Mouse (Mus musculus): ENCODE measurements around the gene Mvb12a. TPM values are rescaled to one million over a fixed set of nuclear protein-coding genes. Genes with fewer than 3 reads are reported as not detected.

Gene Mvb12a
- polyA plus RNA-seq, 1 experiment from 2014 or later: 61.6 TPM

- no peaks in the 10 kb centered on the region for H3K9me3 ChIP-seq
- H3K4me1 ChIP-seq: peaks cover 33% of the 10 kb centered on the region
- peak overlapping the region; percentile 74 for H3K4me2 ChIP-seq
- WGBS: under 1% methylated on average over 51 of the region's 51 CpGs
- peak overlapping the region; percentile 51 for H3K9ac ChIP-seq
- peak; percentile 87 for ATAC-seq (replicated peaks)
- peak overlapping the region; percentile 88 for H3K27ac ChIP-seq
- peak overlapping the region; percentile 70 for H3K4me3 ChIP-seq
- no peaks in the 10 kb centered on the region for H3K36me3 ChIP-seq (replicated peaks)
- 0 out of 2 replicates have a peak, but pooled peaks cover 3% of the 10 kb centered on the region for H3K27me3 ChIP-seq (replicated peaks)
These were observed 26.9 kb downstream of the Mvb12a start for GRCm38 (mm10) chr8:71569366-71570290.

GRCm38 (mm10) chr8:71570291-71570954, 27.7 kb downstream of the Mvb12a start:
- WGBS: under 1% methylated on average over 41 of the region's 41 CpGs
- Histone ChIP-seq H3K27ac (peak overlapping the region; percentile 88), H3K36me3 (replicated peaks) (no peaks in the 10 kb centered on the region), H3K4me3 (peak overlapping the region; percentile 70), H3K9me3 (no peaks in the 10 kb centered on the region), H3K4me1 (peaks cover 33% of the 10 kb centered on the region), H3K4me2 (peak overlapping the region; percentile 74), H3K27me3 (replicated peaks) (no peaks in the 10 kb centered on the region), H3K9ac (peak overlapping the region; percentile 64)
- ATAC-seq (replicated peaks): peak; percentile 91

- WGBS: 82% methylated on average over 2 of the region's 2 CpGs
- Histone ChIP-seq H3K4me3 (0 out of 2 replicates have a peak overlapping the region, but pooled peaks have one; percentile 70), H3K27ac (peak overlapping the region; percentile 68), H3K4me2 (peak overlapping the region; percentile 74; the same call in 1 of the 2 replicates), H3K9ac (no peak overlapping the region), H3K27me3 (replicated peaks) (no peaks in the 10 kb centered on the region), H3K36me3 (replicated peaks) (no peaks in the 10 kb centered on the region), H3K4me1 (peaks cover 33% of the 10 kb centered on the region), H3K9me3 (no peaks in the 10 kb centered on the region)
- no peak for ATAC-seq (replicated peaks)
These were observed 29.4 kb downstream of the Mvb12a start for GRCm38 (mm10) chr8:71572077-71572476.

GRCm38 (mm10) chr8:71572847-71573633, 30.3 kb downstream of the Mvb12a start:
- H3K36me3 ChIP-seq (replicated peaks): no peaks in the 10 kb centered on the region
- peak overlapping the region; percentile 10; the same call in 1 of the 2 replicates for H3K4me2 ChIP-seq
- no peak overlapping the region for H3K4me3 ChIP-seq
- peaks cover 33% of the 10 kb centered on the region for H3K4me1 ChIP-seq
- H3K27ac ChIP-seq: peak overlapping the region; percentile 68
- H3K9ac ChIP-seq: 0 out of 2 replicates have a peak overlapping the region, but pooled peaks have one; percentile 8
- no peak for ATAC-seq (replicated peaks)
- no peaks in the 10 kb centered on the region for H3K27me3 ChIP-seq (replicated peaks)
- 62% methylated on average over 9 of the region's 9 CpGs for WGBS
- H3K9me3 ChIP-seq: no peaks in the 10 kb centered on the region

GRCm38 (mm10) chr8:71574426-71574825, 31.7 kb downstream of the Mvb12a start:
- Histone ChIP-seq H3K36me3 (replicated peaks) (no peaks in the 10 kb centered on the region), H3K4me3 (no peak overlapping the region), H3K9ac (no peak overlapping the region), H3K9me3 (no peaks in the 10 kb centered on the region), H3K4me2 (no peak overlapping the region), H3K4me1 (peaks cover 27% of the 10 kb centered on the region), H3K27me3 (replicated peaks) (no peaks in the 10 kb centered on the region), H3K27ac (no peak overlapping the region)
- ATAC-seq (replicated peaks): no peak
- WGBS: 76% methylated on average over 7 of the region's 7 CpGs

- Histone ChIP-seq H3K9me3 (no peaks in the 10 kb centered on the region), H3K27ac (no peak overlapping the region), H3K27me3 (replicated peaks) (no peaks in the 10 kb centered on the region), H3K4me3 (no peak overlapping the region), H3K4me1 (peaks cover 29% of the 10 kb centered on the region), H3K4me2 (no peak overlapping the region), H3K36me3 (replicated peaks) (no peaks in the 10 kb centered on the region), H3K9ac (no peak overlapping the region)
- ATAC-seq (replicated peaks): no peak
- 77% methylated on average over 1 of the region's 1 CpGs for WGBS
These were observed 32.3 kb downstream of the Mvb12a start for GRCm38 (mm10) chr8:71575020-71575419.

GRCm38 (mm10) chr8:71577856-71578387, 35.2 kb downstream of the Mvb12a start:
- H3K9me3 ChIP-seq: no peaks in the 10 kb centered on the region
- no peak overlapping the region for H3K4me3 ChIP-seq
- peaks cover 8% of the 10 kb centered on the region; the same call in 1 of the 2 replicates for H3K4me1 ChIP-seq
- no peak overlapping the region for H3K4me2 ChIP-seq
- ATAC-seq (replicated peaks): no peak
- no peaks in the 10 kb centered on the region for H3K36me3 ChIP-seq (replicated peaks)
- 73% methylated on average over 4 of the region's 4 CpGs for WGBS
- H3K9ac ChIP-seq: no peak overlapping the region
- H3K27ac ChIP-seq: no peak overlapping the region
- no peaks in the 10 kb centered on the region for H3K27me3 ChIP-seq (replicated peaks)

GRCm38 (mm10) chr8:71579009-71579408, 36.3 kb downstream of the Mvb12a start:
- H3K9me3 ChIP-seq: no peaks in the 10 kb centered on the region
- no peak overlapping the region for H3K27ac ChIP-seq
- H3K4me2 ChIP-seq: no peak overlapping the region
- H3K9ac ChIP-seq: no peak overlapping the region
- H3K4me3 ChIP-seq: no peak overlapping the region
- no peak for ATAC-seq (replicated peaks)
- no peaks in the 10 kb centered on the region; the same call in 1 of the 2 replicates for H3K36me3 ChIP-seq (replicated peaks)
- no peaks in the 10 kb centered on the region for H3K27me3 ChIP-seq (replicated peaks)
- 0 out of 2 replicates have a peak, but pooled peaks cover 4% of the 10 kb centered on the region for H3K4me1 ChIP-seq
- 78% methylated on average over 1 of the region's 1 CpGs for WGBS

- no peak overlapping the region for H3K9ac ChIP-seq
- H3K9me3 ChIP-seq: no peaks in the 10 kb centered on the region
- H3K4me1 ChIP-seq: 0 out of 2 replicates have a peak, but pooled peaks cover 4% of the 10 kb centered on the region
- no peak overlapping the region for H3K4me3 ChIP-seq
- no peaks in the 10 kb centered on the region for H3K27me3 ChIP-seq (replicated peaks)
- ATAC-seq (replicated peaks): no peak
- no peak overlapping the region for H3K27ac ChIP-seq
- peaks cover 2% of the 10 kb centered on the region; the same call in 1 of the 2 replicates for H3K36me3 ChIP-seq (replicated peaks)
- 77% methylated on average over 14 of the region's 14 CpGs for WGBS
- H3K4me2 ChIP-seq: no peak overlapping the region
These were observed 36.8 kb downstream of the Mvb12a start for GRCm38 (mm10) chr8:71579476-71579875.

- no peak for ATAC-seq (replicated peaks)
- Histone ChIP-seq H3K27ac (no peak overlapping the region), H3K4me3 (no peak overlapping the region), H3K36me3 (replicated peaks) (peaks cover 9% of the 10 kb centered on the region), H3K27me3 (replicated peaks) (no peaks in the 10 kb centered on the region), H3K9ac (no peak overlapping the region), H3K9me3 (no peaks in the 10 kb centered on the region), H3K4me1 (0 out of 2 replicates have a peak, but pooled peaks cover 4% of the 10 kb centered on the region), H3K4me2 (no peak overlapping the region)
- 25% methylated on average over 9 of the region's 9 CpGs for WGBS
These were observed 37.5 kb downstream of the Mvb12a start for GRCm38 (mm10) chr8:71580201-71580600.

GRCm38 (mm10) chr8:71586891-71587290, 44.2 kb downstream of the Mvb12a start:
- WGBS: 87% methylated on average over 2 of the region's 2 CpGs
- Histone ChIP-seq H3K9me3 (no peaks in the 10 kb centered on the region), H3K36me3 (replicated peaks) (peaks cover 19% of the 10 kb centered on the region), H3K4me2 (no peak overlapping the region), H3K9ac (no peak overlapping the region), H3K4me3 (no peak overlapping the region), H3K27ac (no peak overlapping the region), H3K27me3 (replicated peaks) (no peaks in the 10 kb centered on the region), H3K4me1 (peaks cover 12% of the 10 kb centered on the region)
- no peak for ATAC-seq (replicated peaks)

Data from midbrain, embryonic 15.5 days (tissue).